Mouse (Mus musculus) forebrain, embryonic 16.5 days (tissue): Measurements from ENCODE around the gene Gm10553. TPM values are rescaled to one million over a fixed set of nuclear protein-coding genes. Genes with fewer than 3 reads are reported as not detected.
"Not testable (repeated sequence)": the region's sequence is repeated elsewhere in the genome, so short reads cannot be mapped to it uniquely, and the experiment has no call there.

ENCODE experiments used
- ATAC-seq: fragments of 200-750 bp; cut with Nextera tagmentation; 2 replicates; pipeline ENCODE4 v1.8.0; 2017; ENCODE audit warnings: mild to moderate bottlenecking, moderate library complexity
- H3K27ac ChIP-seq: fragments of 300-500 bp; sonication (generic); 2 replicates; pipeline ENCODE4 v1.5.1; 2014; ENCODE audit warnings: low read length, control low read depth
- H3K27me3 ChIP-seq: fragments of 300-500 bp; sonication (generic); replicated peaks from 2 replicates; pipeline ENCODE4 v1.6.1; 2014; ENCODE audit warnings: low read length; ENCODE audit not compliant: control insufficient read depth, insufficient read depth
- H3K36me3 ChIP-seq: fragments of 300-500 bp; sonication (generic); 2 replicates; pipeline ENCODE4 v1.6.1; 2014; ENCODE audit not compliant: control insufficient read depth, insufficient read depth
- H3K4me1 ChIP-seq: fragments of 300-500 bp; sonication (generic); replicated peaks from 2 replicates; pipeline ENCODE4 v1.6.1; 2014; ENCODE audit warnings: low read length; ENCODE audit not compliant: control insufficient read depth, insufficient read depth
- H3K4me2 ChIP-seq: fragments of 300-500 bp; sonication (generic); 2 replicates; pipeline ENCODE4 v1.6.1; 2014; ENCODE audit warnings: mild to moderate bottlenecking, low read length, control low read depth
- H3K4me3 ChIP-seq: fragments of 300-500 bp; sonication (generic); replicated peaks from 2 replicates; pipeline ENCODE4 v1.5.1; 2014; ENCODE audit warnings: mild to moderate bottlenecking, low read length, control low read depth
- H3K9ac ChIP-seq: fragments of 300-500 bp; sonication (generic); replicated peaks from 2 replicates; pipeline ENCODE4 v1.6.1; 2014; ENCODE audit warnings: low read depth, low read length, control low read depth
- H3K9me3 ChIP-seq: fragments of 300-500 bp; sonication (generic); 2 replicates; pipeline ENCODE4 v1.6.1; 2016; ENCODE audit warnings: low read length; ENCODE audit not compliant: control insufficient read depth
- WGBS: fragments of 180-500 bp; shearing (Covaris S2); extraction: QIAGEN DNeasy Blood & Tissue Kit; methylation state at CpG from one replicate; pipeline ENCODE4 v1.1.7; 2014; 5-methylcytosine and 5-hydroxymethylcytosine counted together
- polyA plus RNA-seq: library from polyadenylated mRNA; unstranded; fragments of >200 nt; fragmentation: Nextera tagmentation; extraction: Ambion mirVana; gene quantifications from 2 replicates; pipeline ENCODE4 v1.2.1, GENCODE M21; 2015

Gm10553 gene
- polyA plus RNA-seq, result not detected in 2 replicates

DNA sequence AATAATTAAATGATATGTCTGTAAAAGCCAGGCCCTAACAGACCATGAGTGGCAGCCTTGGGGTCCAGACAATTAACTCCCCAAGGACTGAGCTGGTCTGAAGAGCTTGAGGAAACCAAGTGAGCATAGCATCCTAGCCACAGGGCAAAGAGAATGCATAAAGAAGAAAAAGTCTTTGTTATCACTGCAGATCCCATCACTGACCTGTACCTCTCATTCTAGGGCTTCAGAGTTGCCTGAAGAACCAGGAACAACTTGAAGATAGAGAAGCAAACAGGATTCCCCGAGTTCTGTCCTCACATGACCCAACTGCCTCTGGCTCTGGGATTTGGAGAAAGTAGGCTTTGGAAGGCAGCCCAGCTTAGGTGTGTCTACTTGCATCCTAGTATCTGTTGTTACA is at the start of gene Gm10553:
Gene Gm10553 (plus strand): TSS at position 301 of the 400 bp plus-strand sequence.
- not testable (repeated sequence) for H3K9me3 ChIP-seq, H3K4me1 ChIP-seq, H3K27ac ChIP-seq, H3K27me3 ChIP-seq, H3K4me2 ChIP-seq, H3K4me3 ChIP-seq, ATAC-seq, H3K9ac ChIP-seq, H3K36me3 ChIP-seq
- 60% methylated on average over 1 of the region's 1 CpGs for WGBS

DNA sequence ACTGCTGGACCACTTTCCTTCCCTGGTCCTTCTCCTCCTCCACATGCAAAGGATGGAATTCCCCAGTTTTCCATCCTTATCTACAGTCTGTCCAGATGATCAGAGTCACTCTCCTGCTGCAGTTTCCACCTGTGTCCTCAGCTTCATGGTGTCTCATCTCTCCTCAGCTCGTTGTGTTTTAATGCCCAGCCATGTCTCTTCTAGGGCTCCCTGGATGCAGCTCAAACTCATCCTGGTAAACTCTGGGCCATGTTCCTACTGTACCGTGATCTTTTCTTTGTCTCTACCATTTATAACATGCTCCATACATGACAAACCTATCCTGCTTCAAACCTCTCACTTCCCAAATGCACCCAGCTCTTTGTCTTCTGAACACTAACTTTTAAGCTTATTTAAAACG is 28.3 kb upstream of the Gm10553 start:
- ATAC-seq, H3K9me3 ChIP-seq, H3K4me3 ChIP-seq, H3K4me1 ChIP-seq, H3K9ac ChIP-seq, H3K27me3 ChIP-seq, H3K36me3 ChIP-seq, H3K4me2 ChIP-seq, H3K27ac ChIP-seq: not testable (repeated sequence)
- WGBS, result 67% methylated on average over 3 of the region's 3 CpGs

DNA sequence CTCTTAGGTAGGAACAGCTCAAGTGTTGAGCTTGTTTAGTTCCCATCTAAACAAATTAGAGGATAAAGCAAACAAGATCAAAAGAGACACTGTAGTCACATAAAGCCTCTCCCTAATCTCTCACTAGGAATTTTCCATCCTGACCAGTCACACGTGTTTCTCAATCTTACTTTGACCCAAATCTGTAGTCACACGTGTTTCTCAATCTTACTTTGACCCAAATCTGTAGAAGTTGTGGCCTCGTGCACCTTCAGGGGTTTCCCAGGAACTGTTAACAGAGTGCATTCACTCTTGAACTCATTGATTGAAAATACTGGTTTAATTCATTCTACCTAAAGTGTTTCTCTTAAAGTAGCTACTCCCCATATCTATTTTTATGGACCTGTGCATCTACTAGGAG is 26.9 kb upstream of the Gm10553 start:
- H3K4me2 ChIP-seq, H3K9ac ChIP-seq, H3K4me1 ChIP-seq, H3K36me3 ChIP-seq, H3K27me3 ChIP-seq, H3K27ac ChIP-seq, H3K4me3 ChIP-seq, ATAC-seq, H3K9me3 ChIP-seq: not testable (repeated sequence)
- 70% methylated on average over 3 of the region's 3 CpGs for WGBS

DNA sequence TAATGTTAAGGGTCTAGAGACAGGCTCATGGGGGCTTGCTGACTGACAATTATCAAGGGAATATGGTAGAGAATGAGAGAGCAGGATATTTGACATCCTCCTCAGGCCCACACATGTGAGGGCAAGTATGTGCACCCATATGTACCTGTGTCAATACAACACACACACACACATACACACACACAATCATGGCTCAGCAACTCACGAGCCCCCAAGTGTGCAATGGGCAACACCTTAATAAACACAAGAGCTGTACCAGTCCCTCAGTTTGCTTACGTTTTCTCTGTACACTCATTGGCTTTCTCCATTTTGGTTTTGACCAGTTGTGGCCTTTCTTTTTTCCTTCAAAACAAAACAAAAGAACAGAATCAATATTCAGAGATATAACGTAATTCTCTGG is 15.2 kb upstream of the Gm10553 start:
- not testable (repeated sequence) for H3K36me3 ChIP-seq, H3K4me3 ChIP-seq, H3K27me3 ChIP-seq, H3K4me1 ChIP-seq, H3K4me2 ChIP-seq, H3K27ac ChIP-seq, H3K9me3 ChIP-seq, ATAC-seq, H3K9ac ChIP-seq
- WGBS, result 66% methylated on average over 2 of the region's 3 CpGs

DNA sequence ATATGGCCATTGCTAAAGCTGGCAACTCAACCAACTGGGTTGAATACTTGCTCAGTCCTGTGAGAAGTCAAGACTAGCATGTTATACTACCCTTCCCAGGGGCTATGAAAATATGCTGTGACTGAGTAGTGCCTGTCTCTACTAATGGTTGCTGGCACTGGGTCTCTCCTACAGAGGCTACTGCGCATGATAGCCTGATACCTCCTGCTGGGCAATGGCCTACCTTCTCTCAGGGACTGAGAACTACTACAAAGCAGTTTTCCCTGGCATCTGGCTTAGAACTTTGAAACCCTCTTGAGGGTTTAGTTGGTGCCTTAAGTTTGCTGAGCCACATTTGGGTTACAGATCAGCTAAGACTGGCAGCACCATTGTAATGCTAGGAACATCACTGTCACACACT is 13.8 kb upstream of the Gm10553 start:
- H3K27ac ChIP-seq, ATAC-seq, H3K9me3 ChIP-seq, H3K4me3 ChIP-seq, H3K4me1 ChIP-seq, H3K4me2 ChIP-seq, H3K27me3 ChIP-seq, H3K9ac ChIP-seq, H3K36me3 ChIP-seq: not testable (repeated sequence)
- whole genome bisulfite sequencing, result 50% methylated on average over 1 of the region's 1 CpGs

DNA sequence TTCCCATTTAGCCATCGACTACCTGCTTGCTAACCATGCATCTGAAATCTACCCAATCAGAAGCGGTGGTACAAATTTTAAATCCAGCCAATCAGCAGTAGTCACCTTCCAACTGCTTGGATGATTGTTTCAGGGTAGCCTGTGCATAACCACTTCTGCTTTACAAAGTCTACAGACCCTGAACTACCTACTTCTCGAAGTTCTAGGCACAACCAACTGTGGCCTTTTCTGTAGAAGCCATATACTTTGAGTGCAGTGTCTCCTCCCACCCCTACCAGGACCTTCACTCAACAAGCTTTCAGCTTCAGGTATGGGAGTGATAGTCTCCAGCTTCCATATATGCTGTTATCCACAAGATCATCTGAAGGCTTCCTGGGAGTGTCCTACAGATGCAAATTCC is 7.8 kb upstream of the Gm10553 start:
- H3K4me1 ChIP-seq, H3K36me3 ChIP-seq, ATAC-seq, H3K4me2 ChIP-seq, H3K9ac ChIP-seq, H3K27ac ChIP-seq, H3K27me3 ChIP-seq, H3K4me3 ChIP-seq, H3K9me3 ChIP-seq: not testable (repeated sequence)
- 50% methylated on average over 1 of the region's 3 CpGs for WGBS

DNA sequence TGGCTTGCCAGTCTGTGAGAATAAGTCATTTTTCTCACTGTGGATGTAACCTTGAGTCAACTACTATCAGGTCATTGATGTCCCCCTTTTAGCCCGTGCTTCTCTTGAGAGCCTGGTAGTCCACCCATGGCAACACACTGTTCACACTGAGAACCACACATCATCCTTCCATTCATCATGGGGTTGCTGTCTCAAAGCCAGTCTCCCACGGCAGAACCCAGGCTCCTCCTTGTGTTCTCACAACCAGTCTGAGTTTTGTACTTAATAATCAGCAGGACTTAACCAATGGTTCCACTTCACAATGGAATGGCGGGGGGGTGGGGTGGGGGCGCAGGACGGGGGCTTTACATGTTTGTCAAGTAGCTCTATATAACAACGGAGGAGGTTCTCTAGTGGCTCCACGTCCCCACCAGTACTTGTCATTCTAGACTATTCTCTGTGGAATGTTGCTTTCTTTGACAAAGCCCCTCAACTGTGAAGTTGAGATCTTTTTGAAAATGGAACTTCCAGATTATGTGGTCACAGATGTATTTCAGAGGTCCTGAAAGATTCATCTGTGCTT is 6.9 kb upstream of the Gm10553 start:
- not testable (repeated sequence) for H3K9ac ChIP-seq, H3K4me2 ChIP-seq, H3K27ac ChIP-seq, H3K9me3 ChIP-seq, H3K27me3 ChIP-seq, H3K36me3 ChIP-seq, ATAC-seq, H3K4me3 ChIP-seq, H3K4me1 ChIP-seq
- WGBS, result 85% methylated on average over 6 of the region's 7 CpGs

DNA sequence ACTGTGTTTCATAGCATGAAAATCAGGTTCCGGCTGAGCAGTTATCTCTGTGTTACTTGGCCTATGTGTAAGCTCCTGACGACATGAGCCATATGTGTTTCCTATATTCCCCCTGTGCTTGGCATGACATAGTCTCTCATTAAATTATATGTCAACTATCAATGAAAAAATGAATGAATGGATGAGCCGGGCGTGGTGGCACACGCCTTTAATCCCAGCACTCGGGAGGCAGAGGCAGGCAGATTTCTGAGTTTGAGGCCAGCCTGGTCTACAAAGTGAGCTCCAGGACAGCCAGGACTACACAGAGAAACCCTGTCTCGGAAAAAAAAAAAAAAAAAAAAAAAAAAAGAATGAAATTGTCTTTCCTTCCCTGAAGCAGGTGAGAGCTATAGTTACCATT is 883 bp upstream of the Gm10553 start:
- not testable (repeated sequence) for H3K9ac ChIP-seq, H3K4me1 ChIP-seq, H3K27me3 ChIP-seq, H3K27ac ChIP-seq, ATAC-seq, H3K4me2 ChIP-seq, H3K9me3 ChIP-seq, H3K36me3 ChIP-seq, H3K4me3 ChIP-seq
- WGBS, result 86% methylated on average over 5 of the region's 7 CpGs

DNA sequence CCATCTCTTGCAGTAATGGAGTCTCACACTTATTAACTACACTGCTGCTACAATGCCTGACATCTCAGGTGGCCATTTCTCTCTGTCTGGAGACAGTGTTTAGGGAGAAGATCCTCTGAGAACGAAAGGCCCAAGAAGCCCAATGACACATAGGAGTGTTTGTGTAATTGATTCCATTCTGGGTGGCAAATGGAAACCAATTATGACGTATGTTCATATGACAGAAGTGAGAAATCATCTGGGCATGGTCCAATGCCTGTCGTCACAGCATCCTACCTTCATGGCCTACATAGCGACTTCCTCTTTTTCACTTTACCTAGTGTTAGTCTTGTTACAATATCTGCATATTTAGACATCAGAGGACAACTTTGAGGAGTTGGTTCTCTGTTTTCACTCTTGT is 1.8 kb downstream of the Gm10553 start:
- not testable (repeated sequence) for H3K36me3 ChIP-seq, H3K27ac ChIP-seq, H3K4me3 ChIP-seq, H3K4me1 ChIP-seq, H3K9ac ChIP-seq, H3K27me3 ChIP-seq, ATAC-seq, H3K9me3 ChIP-seq, H3K4me2 ChIP-seq
- 92% methylated on average over 4 of the region's 4 CpGs for whole genome bisulfite sequencing

DNA sequence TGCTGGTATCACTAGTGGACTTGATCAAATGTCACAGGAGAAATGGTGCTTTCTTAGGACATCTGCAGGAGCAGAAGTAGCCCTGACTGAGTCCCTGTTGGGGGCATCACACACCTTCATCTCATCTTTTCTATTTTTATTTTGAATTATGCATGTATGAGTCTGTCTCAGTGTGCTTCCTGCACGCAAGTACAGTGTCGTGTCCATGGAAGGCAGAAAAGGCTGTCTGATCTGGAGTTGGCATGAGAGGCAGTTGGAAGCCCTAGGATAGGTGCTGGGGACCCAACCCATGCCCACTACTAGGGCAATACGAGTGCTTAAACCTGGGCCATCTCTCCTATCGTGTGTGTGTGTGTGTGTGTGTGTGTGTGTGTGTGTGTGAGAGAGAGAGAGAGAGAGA is 5.4 kb downstream of the Gm10553 start:
- H3K9me3 ChIP-seq, ATAC-seq: not testable (repeated sequence)

More for the DNA sequence above, 5.4 kb downstream of the Gm10553 start:
- not testable (repeated sequence) for H3K36me3 ChIP-seq, H3K27ac ChIP-seq, H3K4me3 ChIP-seq, H3K4me1 ChIP-seq, H3K4me2 ChIP-seq, H3K9ac ChIP-seq, H3K27me3 ChIP-seq
- WGBS, result 83% methylated on average over 4 of the region's 4 CpGs
